ENCODE assay signal across 18 mouse cellular contexts in genomic region chr4:56757693-56758092, GRCm38 (mm10). TPM values are rescaled to one million over a fixed set of nuclear protein-coding genes. Genes with fewer than 3 reads are reported as not detected.
"Had no signal": no experiment of that assay in that cellular context is flagged by ENCODE, and none has a peak within 500 bp of the region (broad histone marks: within the 10 kb centered on the region; RNA-seq: fewer than 3 reads in every experiment).

No protein-coding gene starts in this region.

- H3K9me3 ChIP-seq: limb, embryonic 12.5 days; megakaryocyte, embryonic 14.5 days; midbrain, embryonic 15.5 days; neural tube, embryonic 12.5 days had no signal

- H3K9ac ChIP-seq: limb, embryonic 12.5 days; midbrain, embryonic 15.5 days; neural tube, embryonic 12.5 days had no signal

- H3K4me2 ChIP-seq: limb, embryonic 12.5 days; midbrain, embryonic 11.5 days; midbrain, embryonic 15.5 days; neural tube, embryonic 12.5 days had no signal

- H3K4me3 ChIP-seq: limb, embryonic 12.5 days; megakaryocyte, embryonic 14.5 days; midbrain, embryonic 15.5 days; neural tube, embryonic 12.5 days had no signal

- ATAC-seq: intestine, postnatal 0 days; midbrain, embryonic 15.5 days had no signal

- H3K27me3 ChIP-seq: limb, embryonic 12.5 days; megakaryocyte, embryonic 14.5 days; midbrain, embryonic 15.5 days; neural tube, embryonic 12.5 days had no signal

- H3K4me1 ChIP-seq: limb, embryonic 12.5 days; megakaryocyte, embryonic 14.5 days; midbrain, embryonic 15.5 days; neural tube, embryonic 12.5 days had no signal

- DNase-seq: kidney, adult 8-10 months; kidney, postnatal 25 days; layer of hippocampus, postnatal 36 days; retina, postnatal 1 day; thymus, postnatal 4 days had no signal

- H3K27ac ChIP-seq: limb, embryonic 12.5 days; midbrain, embryonic 15.5 days; neural tube, embryonic 12.5 days had no signal

RNA-seq across cellular contexts. Expression of gene Actl7a, which starts 14.5 kb away (rescaled TPM):
- total RNA-seq: layer of hippocampus, postnatal 36 days; left cerebral cortex, postnatal 36 days; liver, adult 2 months; monocyte, adult 5-6 weeks had no signal
- polyA plus RNA-seq: intestine, postnatal 0 days; kidney, embryonic 16.5 days; limb, embryonic 12.5 days; liver, adult 2 months; lung, adult 2 months; midbrain, embryonic 15.5 days; neural tube, embryonic 12.5 days; spleen, adult 2 months; stomach, embryonic 16.5 days had no signal

RNA-seq across cellular contexts. Expression of gene Actl7b, which starts 16.4 kb away (rescaled TPM):
- total RNA-seq: liver, adult 2 months had no signal
- polyA plus RNA-seq: intestine, postnatal 0 days; kidney, embryonic 16.5 days; liver, adult 2 months; midbrain, embryonic 11.5 days; midbrain, embryonic 15.5 days; neural tube, embryonic 12.5 days; spleen, adult 2 months; stomach, embryonic 16.5 days had no signal

RNA-seq across cellular contexts. Expression of gene Gm26657, which starts 17.8 kb away (rescaled TPM):
- total RNA-seq: layer of hippocampus, postnatal 36 days; left cerebral cortex, postnatal 36 days; liver, adult 2 months; monocyte, adult 5-6 weeks had no signal
- polyA plus RNA-seq: intestine, postnatal 0 days; kidney, embryonic 16.5 days; limb, embryonic 12.5 days; liver, adult 2 months; lung, adult 2 months; midbrain, embryonic 15.5 days; neural tube, embryonic 12.5 days; spleen, adult 2 months; stomach, embryonic 16.5 days had no signal
